Mouse (Mus musculus): ENCODE measurements around the gene Snx30.

Gene Snx30

GRCm38 (mm10) chr4:59914608-59915403, 109.2 kb downstream of the Snx30 start, which contains the start of gene Slc46a2:
Gene Slc46a2, minus strand, starts transcription at chr4:59915056.
- DNase-seq, result no peak

DNA sequence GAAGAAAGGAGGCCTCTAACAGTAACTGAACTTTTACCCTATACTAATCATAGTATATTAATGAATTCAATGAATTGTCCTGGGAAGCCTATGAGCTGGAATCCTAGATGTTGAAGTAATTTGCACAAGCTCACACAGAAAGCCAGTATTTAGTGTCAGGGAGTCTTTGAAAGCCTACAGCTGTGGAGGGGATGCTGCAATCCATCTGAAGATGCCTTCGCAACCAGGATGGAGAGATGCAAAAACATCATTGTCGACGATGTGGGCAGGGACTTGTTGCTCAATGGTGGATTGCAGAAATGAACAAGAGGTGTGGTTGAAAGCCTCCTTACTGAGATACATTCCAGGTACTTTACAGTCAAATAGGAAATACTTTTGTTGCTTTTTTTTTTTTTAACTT, 112.3 kb downstream of the Snx30 start:
- DNase-seq, result no peak

DNA sequence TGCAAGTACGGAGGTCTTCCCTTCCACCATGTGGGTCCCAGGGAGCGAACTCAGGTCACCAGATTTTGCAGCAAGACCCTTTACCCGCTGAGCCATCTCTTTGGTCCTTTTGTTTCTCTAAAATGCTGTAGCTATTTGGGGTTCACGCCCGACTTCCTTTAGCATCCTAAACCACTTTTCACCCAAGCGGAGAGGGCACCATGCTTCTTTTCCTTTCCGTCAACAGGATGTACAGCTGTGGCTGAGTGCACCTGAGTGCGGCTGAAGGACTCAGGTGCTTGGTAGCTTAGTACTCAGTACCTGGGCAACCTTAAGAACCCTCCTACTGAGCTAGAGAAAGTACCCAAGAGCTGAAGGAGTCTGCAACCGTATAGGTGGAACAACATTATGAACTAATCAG, 119.4 kb downstream of the Snx30 start:
- no peak for DNase-seq

- no peak for DNase-seq
These were observed 122.0 kb downstream of the Snx30 start for GRCm38 (mm10) chr4:59927666-59928065.

GRCm38 (mm10) chr4:59928347-59928746, 122.7 kb downstream of the Snx30 start:
- peak; percentile 78 for DNase-seq

- DNase-seq, result peak; percentile 17
These were observed 127.1 kb downstream of the Snx30 start for GRCm38 (mm10) chr4:59932505-59933281.

DNA sequence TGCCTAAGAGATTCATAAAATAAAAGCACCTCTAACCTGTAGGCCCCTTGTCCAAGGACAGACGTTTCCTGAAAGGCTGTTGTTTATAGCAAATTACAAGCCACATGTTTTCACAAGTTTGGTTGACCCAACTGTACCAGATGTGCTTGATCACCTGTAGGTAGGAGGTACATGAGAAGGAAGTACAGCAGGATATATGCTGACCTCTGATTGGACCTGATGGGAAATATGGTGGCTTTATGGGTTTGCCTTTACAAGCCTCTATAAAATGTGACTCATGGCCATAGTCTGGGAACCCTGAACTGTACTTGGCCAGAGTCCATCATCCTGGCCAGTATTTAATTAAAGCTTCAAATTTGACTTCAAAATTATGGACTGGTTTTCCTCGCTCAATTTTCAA, 131.9 kb downstream of the Snx30 start:
- DNase-seq, result no peak

All from layer of hippocampus, adult 9-11 months (tissue).